Mouse (Mus musculus) liver, adult 2 months (tissue): ENCODE measurements at regions not wholly inside any gene's neighbourhood (a gene's known extent, or its start where the extent isn't known, plus 50 kb on each side); places are given as distances from the start of the nearest gene placed in this dataset.
A peak's percentile ranks its signal among the peaks of the same experiment; 100 is the strongest.
"Not testable (repeated sequence)": the region's sequence is repeated elsewhere in the genome, so short reads cannot be mapped to it uniquely, and the experiment has no call there.

ENCODE experiments used
- DNase-seq: peaks from one replicate; pipeline ENCODE4 v3.0.0-alpha.2; 2011; ENCODE audit warnings: low read depth, low spot score; ENCODE audit errors: extremely low read depth
- H3K27ac ChIP-seq: fragments of 200-500 bp; replicated peaks from 2 replicates; pipeline ENCODE4 v1.5.1; 2012; ENCODE audit warnings: low read depth, mild to moderate bottlenecking, control low read depth, inconsistent platforms, low read length; ENCODE audit not compliant: insufficient read depth
- H3K27me3 ChIP-seq: fragments of 200-500 bp; 2 replicates; pipeline ENCODE4 v1.6.1; 2012; ENCODE audit warnings: mild to moderate bottlenecking, moderate library complexity, low read length, inconsistent platforms; ENCODE audit not compliant: control insufficient read depth, insufficient read depth
- H3K36me3 ChIP-seq: fragments of 200-500 bp; 2 replicates; pipeline ENCODE4 v1.6.1; 2012; ENCODE audit warnings: low read length, inconsistent platforms; ENCODE audit not compliant: control insufficient read depth, insufficient read depth
- H3K4me1 ChIP-seq: fragments of 200-500 bp; 2 replicates; pipeline ENCODE4 v1.6.1; 2011; ENCODE audit warnings: low read length; ENCODE audit not compliant: control insufficient read depth, insufficient read depth
- H3K4me3 ChIP-seq: fragments of 200-500 bp; 2 replicates; pipeline ENCODE4 v1.5.1; 2011; ENCODE audit warnings: low read depth, mild to moderate bottlenecking, control low read depth, low read length, moderate library complexity; ENCODE audit not compliant: insufficient read depth
- H3K79me2 ChIP-seq: fragments of 200-500 bp; 2 replicates; pipeline ENCODE4 v1.6.1; 2012; ENCODE audit warnings: inconsistent platforms, mild to moderate bottlenecking, low read length, moderate library complexity; ENCODE audit not compliant: control insufficient read depth, insufficient read depth
- H3K9ac ChIP-seq: fragments of 200-500 bp; 2 replicates; pipeline ENCODE4 v1.6.1; 2012; ENCODE audit warnings: low read depth, mild to moderate bottlenecking, control low read depth, inconsistent platforms, low read length
- CTCF ChIP-seq: fragments of 200-500 bp; IDR thresholded peaks from 2 replicates; pipeline ENCODE4 v1.5.1; 2011; ENCODE audit warnings: low read depth, low read length, control low read depth
- POLR2A ChIP-seq: fragments of 200-500 bp; IDR thresholded peaks from 2 replicates; pipeline ENCODE4 v1.6.1; 2011; ENCODE audit warnings: low read length, control low read depth; ENCODE audit not compliant: insufficient read depth; ENCODE audit errors: extremely low read depth
- WGBS: fragments of 180-500 bp; shearing (Covaris S2); methylation state at CpG from one replicate; pipeline ENCODE4 v1.1.7; 2018; 5-methylcytosine and 5-hydroxymethylcytosine counted together

DNA sequence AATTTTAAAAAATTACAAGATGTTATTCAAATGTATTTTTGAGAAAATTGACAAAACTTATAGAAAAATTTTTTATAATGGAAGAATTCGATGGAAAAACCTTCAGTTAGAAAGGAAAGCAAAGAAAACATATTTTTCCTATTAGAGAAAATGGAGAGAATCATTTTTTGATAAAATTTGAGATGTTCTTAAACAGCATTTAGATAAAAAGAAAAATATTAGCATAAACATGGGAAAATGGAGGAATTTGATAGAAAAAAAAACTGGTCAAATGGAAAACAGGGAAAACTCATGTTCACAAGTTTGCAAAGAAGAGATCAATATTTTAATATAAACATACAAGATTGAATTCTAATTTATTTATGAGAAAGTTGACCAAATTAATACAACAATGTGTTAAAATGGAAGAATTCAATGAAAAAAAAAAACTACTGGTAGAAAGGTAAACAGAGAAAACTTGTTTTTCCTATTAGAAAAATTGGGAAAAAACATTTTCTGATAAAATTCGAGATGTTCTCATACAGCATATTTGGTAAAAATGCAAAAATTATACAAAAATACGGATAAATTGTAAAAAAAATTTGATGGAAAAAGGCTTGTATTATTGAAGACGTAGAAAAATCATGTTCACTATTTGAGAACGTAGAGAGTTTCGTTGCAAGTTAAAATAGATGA is 122.4 kb downstream of the 4932411N23Rik start:
- not testable (repeated sequence) for H3K9ac ChIP-seq, H3K4me3 ChIP-seq, H3K27me3 ChIP-seq, H3K27ac ChIP-seq, H3K36me3 ChIP-seq, H3K4me1 ChIP-seq, H3K79me2 ChIP-seq
- WGBS = 64% methylated on average over 6 of the region's 6 CpGs
- peak; percentile 15 for DNase-seq

DNA sequence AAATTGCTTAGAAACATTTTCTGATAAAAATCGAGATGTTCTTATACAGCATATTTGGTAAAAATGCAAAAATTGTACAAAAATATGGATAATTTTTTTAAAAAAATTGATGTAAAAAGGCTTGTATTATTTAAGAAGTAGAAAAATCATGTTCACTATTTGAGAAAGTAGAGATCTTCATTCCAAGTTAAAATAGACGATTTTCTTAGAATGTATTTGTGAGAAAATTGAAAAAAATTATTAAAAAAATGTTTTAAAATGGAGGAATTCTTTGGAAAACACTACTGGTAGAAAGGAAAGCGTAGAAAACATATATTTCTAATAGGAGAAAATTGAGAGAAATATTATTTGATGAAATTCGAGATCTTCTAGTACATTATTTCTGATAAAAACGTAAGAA is 124.8 kb downstream of the 4932411N23Rik start:
- not testable (repeated sequence) for H3K9ac ChIP-seq, H3K79me2 ChIP-seq, H3K4me3 ChIP-seq, H3K27ac ChIP-seq, DNase-seq, H3K27me3 ChIP-seq, H3K36me3 ChIP-seq, H3K4me1 ChIP-seq
- 70% methylated on average over 5 of the region's 5 CpGs for WGBS

GRCm38 (mm10) chrX:126685020-126685419 is 130.6 kb downstream of the 4932411N23Rik start:
- H3K79me2 ChIP-seq, H3K27me3 ChIP-seq, H3K4me1 ChIP-seq, H3K36me3 ChIP-seq, H3K4me3 ChIP-seq, DNase-seq, H3K27ac ChIP-seq, H3K9ac ChIP-seq: not testable (repeated sequence)
- 91% methylated on average over 8 of the region's 8 CpGs for WGBS

DNA sequence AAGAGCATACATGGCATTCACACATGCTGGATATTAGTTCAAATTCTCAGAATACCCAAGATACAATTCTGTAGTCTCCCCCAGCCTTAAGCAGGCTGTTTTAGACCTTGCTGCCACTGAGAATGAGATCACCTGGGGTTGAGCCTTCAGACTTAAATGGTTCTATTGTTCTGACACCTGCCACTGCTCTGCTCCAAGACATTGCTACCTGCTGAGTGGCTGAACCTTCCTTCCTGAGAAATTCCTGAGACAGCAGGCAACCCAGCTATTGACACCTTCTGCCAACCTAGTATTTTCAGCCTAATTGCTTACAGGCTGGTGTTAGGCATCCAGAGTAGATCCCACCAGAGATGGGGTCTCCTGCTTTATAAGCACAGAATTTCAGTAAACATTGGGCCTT is 159.9 kb downstream of the 4932411N23Rik start:
- no peaks in the 10 kb centered on the region for H3K79me2 ChIP-seq
- no peaks in the 10 kb centered on the region for H3K27me3 ChIP-seq
- H3K36me3 ChIP-seq = no peaks in the 10 kb centered on the region
- no peak overlapping the region for H3K27ac ChIP-seq
- no peak overlapping the region for H3K4me3 ChIP-seq
- DNase-seq = no peak
- no peaks in the 10 kb centered on the region for H3K4me1 ChIP-seq
- H3K9ac ChIP-seq = no peak overlapping the region
- no peak for TF ChIP-seq CTCF
- TF ChIP-seq POLR2A = no peak
